Mouse (Mus musculus) adrenal gland, postnatal 4 days (tissue): Measurements from ENCODE around the gene Slc45a2. TPM values are rescaled to one million over a fixed set of nuclear protein-coding genes. Genes with fewer than 3 reads are reported as not detected.

Experiments
- DNase-seq, 2 experiments: peaks; one replicate each; pipeline ENCODE4 v3.0.0; 2021 to 2022; ENCODE audit warnings: low spot score in 2 of 2, mixed read lengths in 2 of 2
- total RNA-seq, 2 experiments: library from RNA; stranded (reverse); gene quantifications; 2 replicates each; pipeline ENCODE4 v1.2.3; 2021

Gene Slc45a2
- total RNA-seq, 2 experiments from 2014 or later: not detected

- no peak for DNase-seq
These were observed 3.3 kb downstream of the Slc45a2 start for GRCm38 (mm10) chr15:11003791-11004190.

GRCm38 (mm10) chr15:11004646-11005045 is 4.1 kb downstream of the Slc45a2 start:
- DNase-seq: no peak

- no peak for DNase-seq
These were observed 8.2 kb downstream of the Slc45a2 start for GRCm38 (mm10) chr15:11008756-11009155.

GRCm38 (mm10) chr15:11010976-11011548 is 10.5 kb downstream of the Slc45a2 start:
- no peak for DNase-seq

- no peak for DNase-seq
These were observed 14.4 kb downstream of the Slc45a2 start for GRCm38 (mm10) chr15:11014931-11015330.

GRCm38 (mm10) chr15:11026801-11027561 is 26.5 kb downstream of the Slc45a2 start:
- no peak for DNase-seq

- DNase-seq: no peak
These were observed 29.7 kb downstream of the Slc45a2 start for GRCm38 (mm10) chr15:11030188-11030587.

- DNase-seq: no peak
These were observed 35.5 kb downstream of the Slc45a2 start for GRCm38 (mm10) chr15:11035947-11036474.

- DNase-seq: no peak
These were observed 36.2 kb downstream of the Slc45a2 start for GRCm38 (mm10) chr15:11036535-11037375.

- no peak for DNase-seq
These were observed 36.8 kb downstream of the Slc45a2 start for GRCm38 (mm10) chr15:11037376-11037695.

GRCm38 (mm10) chr15:11037711-11038110 is 37.2 kb downstream of the Slc45a2 start, which contains the start of gene Rxfp3:
Gene Rxfp3, minus strand, starts transcription at chr15:11037991.
- DNase-seq: no peak

GRCm38 (mm10) chr15:11038476-11038875 is 38.0 kb downstream of the Slc45a2 start:
- no peak for DNase-seq

GRCm38 (mm10) chr15:11040067-11040466 is 39.5 kb downstream of the Slc45a2 start:
- DNase-seq: no peak

GRCm38 (mm10) chr15:11041229-11041628 is 40.7 kb downstream of the Slc45a2 start:
- no peak for DNase-seq

GRCm38 (mm10) chr15:11042828-11043227 is 42.3 kb downstream of the Slc45a2 start:
- no peak for DNase-seq

GRCm38 (mm10) chr15:11053678-11054439 is 53.3 kb downstream of the Slc45a2 start:
- no peak for DNase-seq

- DNase-seq: no peak
These were observed 54.0 kb downstream of the Slc45a2 start for GRCm38 (mm10) chr15:11054440-11055080.

GRCm38 (mm10) chr15:11062903-11063302 is 62.4 kb downstream of the Slc45a2 start:
- DNase-seq: no peak

GRCm38 (mm10) chr15:11064160-11064557 is 63.6 kb downstream of the Slc45a2 start:
- DNase-seq: no peak
